Mouse (Mus musculus) embryonic facial prominence, embryonic 12.5 days (tissue): ENCODE measurements around the gene Wasf1. TPM values are rescaled to one million over a fixed set of nuclear protein-coding genes. Genes with fewer than 3 reads are reported as not detected.
A peak's percentile ranks its signal among the peaks of the same experiment; 100 is the strongest.

Source experiments
- ATAC-seq: fragments of 200-750 bp; cut with Nextera tagmentation; 2 replicates; pipeline ENCODE4 v1.8.0; 2017; ENCODE audit not compliant: insufficient number of reproducible peaks, insufficient read depth, low FRiP score, low TSS enrichment
- H3K27ac ChIP-seq: fragments of 300-500 bp; sonication (generic); 2 replicates; pipeline ENCODE4 v1.5.1; 2016; ENCODE audit warnings: mild to moderate bottlenecking
- H3K27me3 ChIP-seq: fragments of 300-500 bp; sonication (generic); 2 replicates; pipeline ENCODE4 v1.6.1; 2016; ENCODE audit warnings: mild to moderate bottlenecking, moderate library complexity
- H3K36me3 ChIP-seq: fragments of 300-500 bp; sonication (generic); 2 replicates; pipeline ENCODE4 v1.6.1; 2016; ENCODE audit warnings: mild to moderate bottlenecking
- H3K4me1 ChIP-seq: fragments of 300-500 bp; sonication (generic); 2 replicates; pipeline ENCODE4 v1.6.1; 2016
- H3K4me2 ChIP-seq: fragments of 300-500 bp; sonication (generic); replicated peaks from 2 replicates; pipeline ENCODE4 v1.6.1; 2016; ENCODE audit warnings: mild to moderate bottlenecking, moderate library complexity
- H3K4me3 ChIP-seq: fragments of 300-500 bp; sonication (generic); 2 replicates; pipeline ENCODE4 v1.5.1; 2016; ENCODE audit warnings: mild to moderate bottlenecking
- H3K9ac ChIP-seq: fragments of 300-500 bp; sonication (generic); 2 replicates; pipeline ENCODE4 v1.6.1; 2016; ENCODE audit warnings: mild to moderate bottlenecking, moderate library complexity
- H3K9me3 ChIP-seq: fragments of 300-500 bp; sonication (generic); 2 replicates; pipeline ENCODE4 v1.6.1; 2016; ENCODE audit warnings: mild to moderate bottlenecking, moderate library complexity
- WGBS: fragments of 180-500 bp; shearing (Covaris S2); methylation state at CpG from one replicate; pipeline ENCODE4 v1.1.7; 2016; 5-methylcytosine and 5-hydroxymethylcytosine counted together
- polyA plus RNA-seq: library from polyadenylated mRNA; unstranded; fragments of >200 nt; fragmentation: Nextera tagmentation; extraction: Ambion mirVana; gene quantifications from 2 replicates; pipeline ENCODE4 v1.2.1, GENCODE M21; 2016

Gene Wasf1
- polyA plus RNA-seq, 1 experiment from 2014 or later: 32.5 TPM

DNA sequence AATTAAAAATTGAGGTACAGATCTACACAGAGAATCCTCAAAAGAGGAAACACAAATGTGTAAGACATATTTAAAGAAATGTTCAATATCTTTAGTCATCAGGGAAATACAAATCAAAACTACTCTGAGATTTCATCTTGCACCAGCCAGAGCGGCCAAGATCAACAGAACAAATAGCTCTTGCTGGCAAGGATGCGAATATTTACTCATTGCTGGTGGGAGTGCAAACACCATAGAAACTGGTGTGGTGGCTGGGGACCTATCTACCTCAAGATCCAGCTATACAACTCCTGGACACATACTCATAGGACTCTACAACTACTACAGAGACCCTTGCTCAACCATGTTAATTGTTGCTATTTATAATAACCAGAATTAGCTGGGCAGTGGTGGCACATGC, 12.0 kb upstream of the Wasf1 start:
- Histone ChIP-seq H3K36me3 (no peaks in the 10 kb centered on the region), H3K4me3 (no peak overlapping the region), H3K27ac (no peak overlapping the region), H3K4me1 (no peaks in the 10 kb centered on the region), H3K4me2 (no peak overlapping the region), H3K9ac (no peak overlapping the region), H3K9me3 (no peaks in the 10 kb centered on the region), H3K27me3 (no peaks in the 10 kb centered on the region)
- no peak for ATAC-seq
- WGBS: 91% methylated on average over 2 of the region's 2 CpGs

DNA sequence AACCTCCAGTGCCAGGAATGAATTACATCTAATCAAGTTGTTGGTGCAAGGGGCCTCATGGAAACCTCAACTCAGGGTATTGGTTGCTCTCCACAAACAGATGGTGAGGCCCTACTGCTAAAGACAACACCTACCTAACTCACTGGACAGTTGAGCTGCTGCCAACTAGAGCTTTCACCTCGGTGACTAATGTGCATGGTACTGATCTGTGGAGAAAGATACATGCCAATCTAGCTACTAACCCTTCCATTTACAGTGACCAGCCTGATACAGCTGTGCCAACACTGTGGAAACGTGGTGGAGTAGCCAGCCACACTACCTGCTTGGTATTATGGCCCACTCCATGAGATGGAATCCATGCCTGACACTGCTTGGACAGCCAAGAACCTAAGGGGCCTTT, 11.2 kb upstream of the Wasf1 start:
- ATAC-seq: no peak
- Histone ChIP-seq H3K27ac (no peak overlapping the region), H3K36me3 (no peaks in the 10 kb centered on the region), H3K27me3 (no peaks in the 10 kb centered on the region), H3K4me3 (no peak overlapping the region), H3K4me2 (no peak overlapping the region), H3K9ac (no peak overlapping the region), H3K9me3 (no peaks in the 10 kb centered on the region), H3K4me1 (no peaks in the 10 kb centered on the region)
- 89% methylated on average over 2 of the region's 2 CpGs for WGBS

DNA sequence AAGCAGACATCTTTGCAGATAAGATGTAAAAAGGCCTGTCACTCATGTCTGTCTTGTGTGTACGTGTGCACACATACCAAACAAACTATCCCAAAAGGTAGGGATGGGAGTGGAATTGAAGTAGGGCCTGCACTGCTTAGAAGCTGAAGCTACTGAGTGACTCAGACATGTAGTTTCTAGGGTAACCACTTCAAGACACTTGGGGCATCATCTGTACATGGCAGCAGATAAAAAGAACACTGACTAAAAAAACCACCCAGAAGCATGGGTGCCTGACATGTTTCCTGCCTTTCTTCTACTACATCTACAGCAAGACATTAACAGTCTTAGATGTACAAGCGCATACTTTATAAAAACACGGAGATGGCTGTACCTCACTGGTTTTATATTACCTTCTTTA, 5.0 kb upstream of the Wasf1 start:
- H3K27ac ChIP-seq: no peak overlapping the region
- H3K4me3 ChIP-seq: no peak overlapping the region
- no peaks in the 10 kb centered on the region for H3K9me3 ChIP-seq
- no peaks in the 10 kb centered on the region for H3K27me3 ChIP-seq
- H3K36me3 ChIP-seq: no peaks in the 10 kb centered on the region
- WGBS: 89% methylated on average over 3 of the region's 3 CpGs
- peaks cover 16% of the 10 kb centered on the region for H3K4me1 ChIP-seq
- ATAC-seq: no peak
- H3K9ac ChIP-seq: no peak overlapping the region
- no peak overlapping the region for H3K4me2 ChIP-seq

GRCm38 (mm10) chr10:40879969-40880368, 3.3 kb upstream of the Wasf1 start:
- Histone ChIP-seq H3K4me1 (peaks cover 16% of the 10 kb centered on the region), H3K9ac (no peak overlapping the region), H3K9me3 (no peaks in the 10 kb centered on the region), H3K4me2 (no peak overlapping the region), H3K36me3 (no peaks in the 10 kb centered on the region), H3K27ac (no peak overlapping the region), H3K27me3 (no peaks in the 10 kb centered on the region), H3K4me3 (no peak overlapping the region)
- 77% methylated on average over 9 of the region's 9 CpGs for WGBS
- no peak for ATAC-seq

DNA sequence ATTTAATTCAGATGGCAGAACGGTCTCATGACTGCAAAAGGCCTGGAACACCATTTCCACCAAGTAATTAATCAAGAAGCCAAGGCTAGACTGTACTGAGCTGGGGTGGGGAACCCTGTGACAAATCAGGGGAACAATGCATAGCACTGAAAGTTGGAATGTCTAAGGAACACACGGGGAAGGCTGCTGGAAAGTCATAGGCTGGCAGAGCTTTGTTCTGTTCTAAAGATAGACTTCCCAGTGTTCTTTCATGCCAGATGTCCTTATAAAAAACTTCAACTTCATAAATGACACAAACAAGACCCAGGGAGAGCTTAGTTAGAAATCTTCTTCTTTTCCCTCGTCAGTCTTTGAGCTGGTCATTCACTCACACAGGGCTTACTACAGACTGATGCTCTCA, 2.0 kb upstream of the Wasf1 start:
- peak overlapping the region; percentile 57; the same call in 1 of the 2 replicates for H3K4me2 ChIP-seq

GRCm38 (mm10) chr10:40882333-40882732, 942 bp upstream of the Wasf1 start:
- H3K4me1 ChIP-seq: peaks cover 16% of the 10 kb centered on the region
- H3K27me3 ChIP-seq: no peaks in the 10 kb centered on the region
- H3K9me3 ChIP-seq: no peaks in the 10 kb centered on the region
- H3K4me3 ChIP-seq: peak overlapping the region; percentile 78
- no peak for ATAC-seq
- H3K36me3 ChIP-seq: no peaks in the 10 kb centered on the region
- H3K9ac ChIP-seq: peak overlapping the region; percentile 71
- 15% methylated on average over 9 of the region's 9 CpGs for WGBS
- peak overlapping the region; percentile 51 for H3K27ac ChIP-seq
- H3K4me2 ChIP-seq: peak overlapping the region; percentile 57

More for the DNA sequence above, 2.0 kb upstream of the Wasf1 start:
- ATAC-seq: no peak
- WGBS: 74% methylated on average over 3 of the region's 3 CpGs
- Histone ChIP-seq H3K36me3 (no peaks in the 10 kb centered on the region), H3K9me3 (no peaks in the 10 kb centered on the region), H3K27me3 (no peaks in the 10 kb centered on the region), H3K4me3 (no peak overlapping the region), H3K27ac (no peak overlapping the region), H3K4me1 (peaks cover 16% of the 10 kb centered on the region), H3K9ac (no peak overlapping the region)

DNA sequence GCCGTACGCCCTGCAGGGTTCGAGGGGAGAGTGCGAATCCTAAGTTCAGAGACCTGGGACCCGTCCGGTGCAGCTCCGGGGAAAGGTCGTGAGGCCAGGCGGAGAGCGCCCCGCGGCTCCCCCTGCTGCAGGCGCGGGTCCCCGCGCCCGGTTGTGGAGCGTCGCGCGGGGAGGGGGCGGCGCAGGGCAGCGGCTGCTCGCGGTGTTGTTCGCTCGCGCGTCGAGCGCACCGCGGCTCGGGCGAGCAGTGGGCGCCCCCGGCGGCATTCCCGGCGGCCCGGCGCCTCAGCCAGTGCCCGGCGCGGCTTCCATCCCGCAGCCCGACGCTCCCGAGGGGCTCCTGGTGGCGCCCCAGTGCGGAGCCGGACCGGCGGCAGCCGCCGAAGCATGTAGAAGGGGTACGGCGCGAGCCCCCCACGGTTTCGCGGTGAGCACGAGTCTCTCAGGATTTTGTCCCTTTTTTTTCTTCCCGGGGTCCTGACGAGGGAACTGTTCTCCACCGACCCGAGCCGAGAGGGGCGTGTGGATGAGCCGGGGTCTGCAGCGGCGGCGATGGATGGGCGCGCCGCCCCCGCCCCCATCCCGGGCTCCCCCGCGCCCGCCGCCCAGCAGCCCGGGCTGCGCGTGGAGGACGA, 486 bp downstream of the Wasf1 start:
- 0% methylated on average over 77 of the region's 87 CpGs for WGBS
- peak overlapping the region; percentile 96 for H3K27ac ChIP-seq
- no peaks in the 10 kb centered on the region for H3K36me3 ChIP-seq
- peak overlapping the region; percentile 64 for H3K4me2 ChIP-seq
- peak overlapping the region; percentile 90 for H3K9ac ChIP-seq
- no peaks in the 10 kb centered on the region for H3K9me3 ChIP-seq
- peaks cover 16% of the 10 kb centered on the region for H3K4me1 ChIP-seq
- no peaks in the 10 kb centered on the region for H3K27me3 ChIP-seq
- peak overlapping the region; percentile 78 for H3K4me3 ChIP-seq
- ATAC-seq: peak; percentile 82

DNA sequence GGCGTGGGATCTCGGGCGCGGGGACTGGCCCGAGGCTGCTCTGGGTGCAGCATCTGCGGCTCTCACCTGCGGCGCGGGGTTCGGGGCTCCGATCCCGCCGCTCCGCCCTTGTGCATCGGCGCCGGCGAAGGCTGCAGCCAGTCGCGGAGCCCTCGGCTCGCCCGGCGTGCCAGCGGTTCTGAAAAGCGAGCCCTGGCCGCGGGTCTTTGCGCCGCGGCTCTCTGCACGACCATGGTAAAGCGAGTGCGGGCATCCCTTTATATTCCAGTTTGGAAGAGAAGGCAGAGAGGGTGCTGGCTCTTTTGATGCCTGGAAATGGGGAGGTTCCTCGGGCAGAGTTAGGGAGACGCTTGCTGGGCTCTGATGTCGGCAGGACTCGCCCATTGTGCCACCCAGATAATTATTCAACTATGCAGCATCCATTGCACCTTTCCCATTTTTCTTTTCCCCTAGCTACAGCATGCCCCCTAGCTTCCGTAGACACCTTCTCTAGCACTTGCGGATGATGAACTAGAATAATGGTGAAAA, 1.1 kb downstream of the Wasf1 start:
- H3K9ac ChIP-seq: peak overlapping the region; percentile 90
- no peaks in the 10 kb centered on the region for H3K36me3 ChIP-seq
- no peaks in the 10 kb centered on the region for H3K9me3 ChIP-seq
- peak overlapping the region; percentile 96 for H3K27ac ChIP-seq
- peaks cover 16% of the 10 kb centered on the region for H3K4me1 ChIP-seq
- WGBS: under 1% methylated on average over 40 of the region's 40 CpGs
- ATAC-seq: no peak; the same call in 1 of the 2 replicates
- H3K4me3 ChIP-seq: peak overlapping the region; percentile 78
- H3K4me2 ChIP-seq: peak overlapping the region; percentile 64
- no peaks in the 10 kb centered on the region for H3K27me3 ChIP-seq

DNA sequence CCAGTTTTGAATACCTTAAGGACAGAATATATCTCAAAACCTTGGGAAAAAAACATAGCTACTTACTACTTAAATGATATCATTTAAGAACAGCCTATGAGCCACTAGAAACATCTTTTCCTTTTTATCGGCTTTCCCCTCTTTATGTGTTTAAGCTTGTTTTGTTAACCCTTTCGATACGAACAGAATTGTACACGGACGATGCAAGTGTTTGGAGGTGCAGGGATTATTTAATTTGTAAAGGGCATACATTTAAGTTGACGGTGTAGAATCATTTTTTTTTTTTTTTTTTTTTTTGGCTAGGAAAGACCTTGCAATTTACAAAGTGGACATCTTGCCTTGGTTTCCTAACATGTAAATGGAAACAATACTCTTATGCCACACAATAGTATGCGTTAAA, 2.2 kb downstream of the Wasf1 start:
- no peak overlapping the region for H3K4me2 ChIP-seq
- ATAC-seq: no peak
- H3K9me3 ChIP-seq: no peaks in the 10 kb centered on the region
- 63% methylated on average over 7 of the region's 7 CpGs for WGBS
- H3K4me1 ChIP-seq: peaks cover 13% of the 10 kb centered on the region
- H3K27me3 ChIP-seq: no peaks in the 10 kb centered on the region
- H3K4me3 ChIP-seq: no peak overlapping the region
- H3K9ac ChIP-seq: no peak overlapping the region
- H3K36me3 ChIP-seq: no peaks in the 10 kb centered on the region
- no peak overlapping the region for H3K27ac ChIP-seq

- Histone ChIP-seq H3K4me1 (no peaks in the 10 kb centered on the region), H3K27me3 (no peaks in the 10 kb centered on the region), H3K4me3 (no peak overlapping the region), H3K27ac (no peak overlapping the region), H3K9me3 (no peaks in the 10 kb centered on the region), H3K36me3 (no peaks in the 10 kb centered on the region), H3K4me2 (no peak overlapping the region), H3K9ac (no peak overlapping the region)
- ATAC-seq: no peak
- 86% methylated on average over 2 of the region's 2 CpGs for WGBS
Measured at GRCm38 (mm10) chr10:40887316-40887715, 4.0 kb downstream of the Wasf1 start.

DNA sequence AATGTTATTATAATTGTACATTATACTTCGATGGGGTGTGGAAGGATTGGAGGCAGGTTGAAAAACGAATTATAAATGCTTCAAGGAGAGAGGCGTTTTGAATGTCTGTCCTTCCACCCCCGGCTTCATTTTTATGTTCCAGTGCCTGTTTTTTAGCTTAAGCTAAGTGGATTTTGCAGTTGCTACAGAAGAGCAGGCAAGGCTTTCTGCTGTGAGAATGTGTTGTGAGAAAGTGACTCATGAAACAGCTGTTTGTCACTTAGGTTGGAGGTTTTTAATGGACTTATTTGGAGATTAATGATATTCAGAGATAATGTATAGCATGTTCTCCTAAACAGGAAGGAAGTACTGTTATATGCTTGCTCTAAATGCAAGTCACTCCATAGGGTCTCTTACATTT, 5.9 kb downstream of the Wasf1 start:
- H3K9ac ChIP-seq: no peak overlapping the region
- ATAC-seq: no peak
- no peaks in the 10 kb centered on the region for H3K9me3 ChIP-seq
- H3K4me1 ChIP-seq: no peaks in the 10 kb centered on the region
- WGBS: 84% methylated on average over 4 of the region's 4 CpGs
- H3K27me3 ChIP-seq: no peaks in the 10 kb centered on the region
- no peak overlapping the region for H3K4me2 ChIP-seq
- no peaks in the 10 kb centered on the region for H3K36me3 ChIP-seq
- H3K4me3 ChIP-seq: no peak overlapping the region
- H3K27ac ChIP-seq: no peak overlapping the region

DNA sequence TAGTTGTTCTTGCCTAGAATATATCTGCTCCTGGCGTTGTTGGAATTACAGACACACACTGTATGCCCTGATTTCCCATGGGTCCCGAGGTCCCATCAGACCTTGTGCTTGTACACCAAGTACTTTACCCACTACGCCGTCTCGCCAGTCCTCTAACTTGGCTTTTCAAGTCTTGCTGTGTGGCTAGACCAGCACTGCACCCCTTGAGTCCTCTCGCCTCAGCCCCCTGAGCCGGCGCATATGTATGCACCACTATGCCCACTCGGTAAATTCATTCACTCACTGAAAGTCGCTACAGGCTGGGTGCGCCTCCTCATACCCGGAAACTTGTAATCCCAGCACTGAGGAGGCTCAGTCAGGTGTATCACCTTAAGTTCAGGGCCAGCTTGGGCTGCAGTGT, 12.5 kb downstream of the Wasf1 start:
- Histone ChIP-seq H3K4me2 (no peak overlapping the region), H3K36me3 (no peaks in the 10 kb centered on the region)

More for the DNA sequence above, 12.5 kb downstream of the Wasf1 start:
- H3K27ac ChIP-seq: no peak overlapping the region
- no peaks in the 10 kb centered on the region for H3K27me3 ChIP-seq
- no peaks in the 10 kb centered on the region for H3K9me3 ChIP-seq
- no peak overlapping the region for H3K4me3 ChIP-seq
- 91% methylated on average over 12 of the region's 12 CpGs for WGBS
- ATAC-seq: no peak
- no peak overlapping the region for H3K9ac ChIP-seq
- H3K4me1 ChIP-seq: peaks cover 10% of the 10 kb centered on the region
